Mouse (Mus musculus): ENCODE results near the gene 4930503B20Rik.

The 4930503B20Rik gene

DNA sequence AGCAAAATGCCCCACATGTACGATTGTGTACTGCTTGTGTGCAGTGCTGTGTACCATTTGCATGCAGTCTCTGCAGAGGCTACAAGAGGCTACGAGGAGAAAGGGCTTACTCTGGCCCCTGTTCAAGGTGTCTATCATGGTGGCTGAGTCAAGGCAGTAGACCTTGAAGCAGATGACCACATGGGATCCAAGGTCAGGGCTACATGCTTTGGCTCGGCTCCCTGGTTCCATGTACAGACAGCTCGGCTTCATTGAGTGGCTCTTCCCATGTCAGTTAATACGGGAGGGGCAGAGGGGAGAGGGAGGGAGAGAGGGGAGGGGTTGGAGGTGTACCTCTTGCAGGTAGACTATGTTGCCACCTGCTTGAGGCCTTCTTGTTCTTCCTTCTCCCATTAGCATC is 1.3 kb upstream of the 4930503B20Rik start:
- DNase-seq (ENCODE audit: low read depth, low spot score), result no peak

DNA sequence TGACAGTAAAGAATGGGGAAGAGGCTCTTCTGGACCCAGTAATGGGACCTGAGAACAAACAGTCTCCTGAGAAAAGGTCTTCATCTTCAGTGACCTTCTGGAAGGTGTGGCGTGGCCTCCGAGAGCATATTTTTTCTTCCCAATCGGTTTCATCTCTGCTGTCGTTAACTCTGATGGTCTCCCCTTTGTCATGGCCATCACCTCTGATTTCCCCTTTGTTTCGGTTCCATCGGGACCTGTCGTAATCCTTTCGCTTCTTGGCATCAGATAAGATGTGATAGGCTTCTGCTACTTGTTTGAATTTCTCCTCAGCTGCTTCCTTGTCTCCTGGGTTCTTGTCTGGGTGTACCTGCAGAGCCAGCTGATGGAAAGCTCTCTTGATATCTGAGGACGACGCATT is 401 bp downstream of the 4930503B20Rik start:
- no peak for DNase-seq (ENCODE audit: low read depth, low spot score)

DNA sequence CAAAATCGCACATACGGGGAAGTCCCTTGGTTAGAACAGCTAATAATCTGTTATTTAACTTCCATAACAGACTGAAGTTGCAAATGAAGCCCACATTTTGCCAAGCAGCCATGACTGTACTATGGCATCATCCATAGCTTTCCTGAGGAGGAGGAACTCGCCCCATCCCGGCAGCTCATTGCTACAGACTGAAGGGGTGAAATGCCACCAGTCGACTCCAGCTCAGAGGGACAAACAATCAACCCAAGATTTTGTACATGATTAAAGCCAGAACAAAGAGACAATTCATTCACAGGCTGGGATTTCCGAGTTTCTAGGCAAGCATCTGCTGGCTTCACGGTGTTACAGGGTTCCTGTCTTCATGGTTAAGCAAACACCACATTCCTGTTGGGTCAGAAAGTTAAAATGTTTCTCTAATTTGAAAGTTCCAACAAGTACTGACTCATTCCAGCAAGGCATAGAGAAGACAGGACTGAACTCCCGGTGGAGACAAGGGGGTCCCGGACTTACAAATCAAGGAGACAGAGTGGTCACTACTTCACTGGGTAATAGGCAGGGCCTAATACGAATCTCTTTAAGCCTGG is 1.7 kb downstream of the 4930503B20Rik start:
- DNase-seq (ENCODE audit: low read depth, low spot score), result no peak

DNA sequence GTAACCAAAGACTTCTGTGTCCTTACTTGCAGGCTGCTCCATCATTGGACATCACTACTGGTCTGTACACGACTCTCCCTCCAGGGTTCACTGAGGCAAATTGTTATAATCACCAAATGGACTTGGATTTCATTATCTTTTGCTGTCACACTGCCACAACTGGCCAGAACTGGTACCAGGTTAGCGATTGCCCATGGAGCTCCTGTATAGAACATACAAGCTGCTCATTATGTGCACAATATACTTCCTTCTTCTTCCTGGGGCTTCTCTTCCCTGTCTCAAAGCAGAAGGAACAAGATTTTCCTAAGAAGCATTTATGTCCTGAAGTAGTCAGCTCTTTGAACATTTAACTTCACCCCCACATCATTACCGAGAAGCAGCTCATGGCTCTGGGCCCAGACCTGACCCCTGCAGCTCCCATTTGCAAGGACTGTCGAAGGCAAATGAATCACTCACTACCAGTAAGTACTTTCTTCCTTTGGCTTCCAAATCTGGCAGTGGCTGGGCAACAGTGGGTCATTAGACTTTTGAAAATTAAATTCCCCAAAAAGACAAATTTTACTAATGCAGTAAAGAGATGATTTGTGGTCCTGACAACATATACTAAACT is 9.2 kb downstream of the 4930503B20Rik start:
- no peak for DNase-seq (ENCODE audit: low read depth, low spot score)

DNA sequence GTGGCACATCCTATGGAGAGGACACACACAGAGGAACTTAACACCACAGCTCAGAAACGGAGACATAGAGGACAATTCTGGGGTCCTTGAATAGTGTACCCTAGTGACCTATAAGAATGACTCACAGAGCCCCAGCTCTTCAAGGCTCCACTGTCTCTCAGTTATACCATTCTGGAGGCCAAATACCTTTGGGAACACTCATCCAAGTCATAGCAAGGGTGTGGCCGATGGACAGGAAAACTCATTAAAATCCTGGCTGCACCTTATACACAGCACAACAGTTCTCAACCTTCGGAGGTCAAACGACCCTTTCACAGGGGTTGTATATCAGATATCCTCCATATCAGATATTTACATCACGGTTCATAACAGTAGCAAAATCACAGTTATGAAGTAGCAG is 18.6 kb downstream of the 4930503B20Rik start:
- no peak for DNase-seq (ENCODE audit: low read depth, low spot score)

DNA sequence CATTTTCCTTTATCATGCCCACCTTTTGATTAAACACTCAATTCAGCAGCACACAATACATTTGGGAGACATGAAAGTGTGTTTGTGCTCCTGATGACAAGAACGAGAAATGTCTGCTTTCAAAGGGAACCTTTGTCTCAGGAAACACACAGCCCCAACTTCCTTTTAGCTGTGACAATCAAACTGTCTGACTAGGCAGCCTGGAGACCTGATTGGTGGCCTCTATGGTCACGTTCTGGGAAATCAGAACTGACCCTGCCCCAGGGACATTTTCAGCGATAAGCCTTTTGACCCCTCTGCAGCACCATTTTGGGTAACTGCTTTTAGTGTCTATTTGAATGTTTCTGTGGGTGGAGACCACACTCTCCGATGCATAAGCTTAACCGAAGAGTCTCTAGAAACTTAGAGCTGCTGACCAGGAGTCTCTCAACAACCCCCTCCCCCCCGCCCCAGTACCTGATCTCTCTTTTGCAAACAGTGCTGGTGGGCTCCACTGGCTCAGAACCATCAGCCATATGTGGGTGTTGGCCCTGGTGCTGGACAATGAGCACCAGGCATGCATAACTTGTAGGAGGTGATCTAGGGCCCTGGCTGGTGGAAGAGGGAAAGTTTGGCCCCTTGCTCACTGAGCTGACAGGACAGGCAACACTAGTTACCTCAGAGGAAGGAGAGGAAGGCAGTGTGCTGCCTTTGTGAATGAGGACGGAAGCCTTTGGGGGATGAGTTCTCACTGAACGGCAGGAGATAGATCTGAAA is 22.7 kb downstream of the 4930503B20Rik start:
- no peak for DNase-seq (ENCODE audit: low read depth, low spot score)

DNA sequence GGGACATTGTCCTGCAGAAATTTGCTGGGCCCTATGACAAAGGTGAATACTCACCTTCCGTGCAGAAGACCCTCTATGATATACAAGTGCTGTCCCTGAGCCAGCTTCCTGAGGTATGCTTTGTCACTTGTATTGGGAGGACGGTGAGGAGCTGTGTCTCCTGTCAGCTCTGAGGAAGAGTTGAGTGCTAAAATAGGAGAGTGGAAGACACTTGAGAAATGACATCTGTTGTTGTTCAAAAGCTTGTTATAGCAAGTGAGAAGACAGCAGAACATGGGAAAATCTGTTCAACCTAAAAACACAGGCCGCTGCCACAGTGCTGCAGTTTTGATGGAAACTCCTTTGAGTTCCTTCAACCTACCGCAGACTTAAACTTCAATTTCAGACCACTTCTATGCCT is 25.4 kb downstream of the 4930503B20Rik start:
- DNase-seq (ENCODE audit: low read depth, low spot score), result no peak

DNA sequence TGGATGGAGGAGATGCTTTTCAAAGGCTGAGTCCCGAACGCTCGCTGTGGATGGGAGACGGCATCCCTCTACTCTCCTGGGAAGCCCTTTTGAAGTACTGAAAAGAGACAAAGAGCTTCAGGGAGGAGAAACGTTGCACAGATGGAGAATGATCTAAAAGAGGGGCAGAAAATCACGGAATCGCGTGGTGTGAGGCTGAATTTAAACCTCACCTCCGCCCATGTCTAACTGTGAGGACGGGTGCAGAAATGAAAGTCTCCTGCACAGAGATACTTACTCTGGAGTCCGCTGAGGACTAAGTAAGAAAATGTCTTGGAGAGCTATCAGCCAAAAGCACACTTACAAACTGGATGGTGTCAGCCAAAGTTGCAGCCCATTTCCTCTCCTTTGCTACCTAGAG is 29.2 kb downstream of the 4930503B20Rik start:
- no peak for DNase-seq (ENCODE audit: low read depth, low spot score)

DNA sequence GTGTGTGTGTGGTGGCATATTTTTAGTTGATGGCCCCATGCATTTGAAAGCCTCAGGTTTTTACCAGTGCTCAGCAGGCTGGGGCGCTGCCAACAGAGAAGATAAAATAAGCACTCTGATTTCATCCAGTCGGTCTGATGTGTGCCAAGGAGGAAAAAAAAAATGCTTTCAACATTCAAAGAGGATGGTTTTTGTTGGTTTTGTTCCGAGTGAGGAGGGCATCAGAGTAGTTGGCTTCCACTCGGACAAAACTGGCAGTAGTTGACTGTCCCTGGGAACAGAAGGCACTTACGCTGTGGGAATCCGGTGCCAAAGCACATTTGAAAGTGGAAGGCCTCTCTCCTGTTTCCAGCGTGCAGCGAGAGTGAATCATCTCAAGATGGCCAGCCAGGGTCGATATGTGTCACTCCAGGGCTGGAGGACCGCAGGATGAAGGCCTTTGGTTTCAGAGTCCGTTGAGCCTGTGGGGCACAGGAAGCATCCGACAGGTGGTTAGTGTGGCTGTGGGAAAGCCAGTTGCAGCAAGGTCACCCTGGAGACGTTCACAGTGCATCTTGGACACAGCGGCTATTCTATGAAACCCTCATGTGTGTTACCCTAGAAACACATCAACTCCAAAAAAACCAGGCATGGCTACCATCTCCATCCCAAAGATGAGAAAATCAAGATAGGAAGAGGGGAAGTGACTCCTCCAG is 30.4 kb downstream of the 4930503B20Rik start:
- peak; percentile 67 for DNase-seq (ENCODE audit: low read depth, low spot score)

DNA sequence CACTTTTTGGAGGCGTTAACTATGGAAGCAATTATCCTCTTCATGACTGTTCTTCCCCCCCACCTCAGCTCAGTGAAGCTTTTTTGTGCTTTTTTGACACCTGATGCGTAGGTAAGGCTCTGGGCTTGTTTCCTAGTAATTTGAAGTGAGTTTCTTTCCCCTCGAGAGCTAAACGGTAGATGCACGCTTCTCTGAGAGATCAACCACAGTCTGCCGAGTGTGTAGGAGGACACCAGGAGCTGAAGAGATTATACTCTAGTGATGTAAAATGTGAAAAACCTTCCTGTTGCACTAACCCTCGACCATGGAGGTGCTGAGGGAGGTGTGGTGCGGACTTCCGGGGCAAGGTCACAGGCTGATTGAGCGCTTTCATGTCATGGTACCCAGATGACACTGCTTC is 31.0 kb downstream of the 4930503B20Rik start:
- DNase-seq (ENCODE audit: low read depth, low spot score), result no peak

DNA sequence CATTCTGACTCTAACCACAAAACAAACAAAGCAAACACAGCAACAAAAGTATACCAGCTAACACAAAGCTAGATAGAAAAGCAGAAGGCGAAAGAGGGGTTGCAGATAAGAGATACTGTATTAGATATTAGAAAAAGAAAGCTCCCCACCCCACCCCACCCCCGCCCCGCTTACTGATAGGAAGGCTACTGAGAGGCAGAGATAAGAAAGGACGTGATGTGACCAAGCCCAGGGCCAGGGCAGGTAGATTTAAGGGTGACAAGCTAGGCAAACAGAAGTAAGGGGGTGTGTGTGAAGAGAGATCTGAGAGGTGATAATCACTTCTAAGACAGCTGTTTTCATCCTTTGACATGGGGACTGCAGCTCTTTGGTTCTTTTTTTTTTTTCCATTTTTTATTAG is 32.8 kb downstream of the 4930503B20Rik start:
- no peak for DNase-seq (ENCODE audit: low read depth, low spot score)

DNA sequence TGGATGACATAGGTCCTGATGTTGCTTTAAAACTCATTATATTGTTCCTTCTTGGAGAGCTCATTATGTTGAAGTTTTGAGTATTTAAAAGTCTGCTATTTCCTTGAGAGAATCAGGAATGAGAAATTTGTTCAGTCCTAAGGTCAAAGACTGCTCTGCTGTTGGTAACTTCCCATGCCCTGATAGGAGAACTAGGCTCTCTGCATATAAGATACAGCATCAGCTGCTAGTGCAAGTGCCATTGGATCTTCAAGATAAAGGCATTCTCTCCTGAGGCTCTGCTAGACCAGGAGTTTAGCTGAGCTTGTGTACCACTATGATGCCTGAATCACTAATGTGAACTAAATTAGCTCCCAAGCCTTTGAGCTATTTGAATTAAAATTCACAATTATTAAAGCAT is 33.2 kb downstream of the 4930503B20Rik start:
- no peak for DNase-seq (ENCODE audit: low read depth, low spot score)

DNA sequence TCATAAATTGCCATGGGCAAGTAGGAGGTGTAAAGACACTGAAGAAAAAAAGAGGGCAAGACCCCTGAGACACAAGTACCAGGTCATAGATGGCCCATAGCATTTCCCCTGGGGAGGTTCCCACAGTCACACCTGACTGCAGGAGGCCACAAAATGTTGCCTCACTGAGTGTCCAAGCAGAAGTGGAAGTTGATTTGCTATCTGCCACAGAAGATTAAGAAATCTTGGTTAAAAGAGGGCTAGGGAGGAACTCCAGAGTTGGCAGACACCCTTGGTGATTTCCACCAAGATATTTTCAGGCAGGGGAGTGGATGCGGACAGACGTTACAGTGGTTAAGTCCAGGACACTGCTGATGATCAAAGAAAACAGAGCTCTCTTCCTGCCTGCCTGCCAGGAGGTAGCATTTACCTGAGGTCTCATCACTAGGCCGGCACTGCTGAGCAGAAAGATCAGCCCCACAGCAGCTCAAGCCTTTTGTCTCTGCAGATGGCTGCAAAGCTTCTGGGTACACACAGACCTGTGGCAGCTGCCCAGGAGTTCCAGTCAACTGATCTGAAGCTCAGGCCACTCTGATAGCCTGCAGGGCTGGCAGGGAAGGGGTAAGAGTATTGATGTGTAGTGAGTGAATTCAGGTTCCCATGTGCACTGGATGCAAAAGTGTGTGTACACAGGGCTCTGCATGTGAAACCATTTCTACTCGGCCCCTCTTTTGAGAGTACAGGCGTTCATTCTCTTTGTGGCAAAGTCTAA is 34.4 kb downstream of the 4930503B20Rik start:
- DNase-seq (ENCODE audit: low read depth, low spot score), result no peak

DNA sequence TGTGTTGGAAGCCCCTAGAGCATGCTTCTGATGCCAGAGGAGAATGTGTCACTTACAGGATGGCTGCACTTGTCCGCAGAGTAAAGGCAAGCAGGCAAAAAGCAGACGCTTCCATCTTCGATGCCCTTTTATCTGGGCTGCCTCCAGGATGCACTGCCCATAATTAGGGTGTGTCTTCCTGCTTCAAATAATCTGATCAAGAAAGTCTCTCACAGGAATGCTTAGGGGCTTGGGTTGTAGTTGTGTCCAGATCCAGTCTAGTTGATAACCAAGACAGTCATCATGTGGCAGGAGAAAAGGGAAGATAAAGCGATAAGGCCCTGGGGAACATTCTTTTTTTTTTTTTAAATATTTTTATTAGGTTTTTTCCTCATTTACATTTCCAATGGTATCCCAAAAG is 35.6 kb downstream of the 4930503B20Rik start, which contains the start of gene Dnase2b:
TSS of gene Dnase2b (minus strand) at position 101 of the 400 bp plus-strand sequence.
- no peak for DNase-seq (ENCODE audit: low read depth, low spot score)

DNA sequence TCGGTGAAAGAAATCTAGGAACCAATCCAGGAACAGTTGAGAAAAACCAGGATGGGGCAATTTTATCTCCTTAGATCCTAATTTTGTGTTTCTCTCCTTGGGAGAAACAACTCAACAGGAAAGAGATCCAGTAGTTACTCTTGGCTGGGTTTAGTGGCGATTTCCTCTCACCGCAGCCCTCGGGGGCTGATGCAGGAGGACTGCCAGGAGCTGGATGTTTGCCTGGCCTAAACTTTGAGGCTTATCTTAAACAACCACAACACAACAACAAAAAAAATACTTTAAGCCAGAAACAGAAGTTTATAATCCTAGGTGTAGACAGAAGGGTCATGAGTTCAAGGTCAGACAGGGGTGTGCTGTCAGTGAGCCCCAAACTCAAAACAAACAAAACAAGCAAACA is 39.3 kb downstream of the 4930503B20Rik start:
- no peak for DNase-seq (ENCODE audit: low read depth, low spot score)

DNA sequence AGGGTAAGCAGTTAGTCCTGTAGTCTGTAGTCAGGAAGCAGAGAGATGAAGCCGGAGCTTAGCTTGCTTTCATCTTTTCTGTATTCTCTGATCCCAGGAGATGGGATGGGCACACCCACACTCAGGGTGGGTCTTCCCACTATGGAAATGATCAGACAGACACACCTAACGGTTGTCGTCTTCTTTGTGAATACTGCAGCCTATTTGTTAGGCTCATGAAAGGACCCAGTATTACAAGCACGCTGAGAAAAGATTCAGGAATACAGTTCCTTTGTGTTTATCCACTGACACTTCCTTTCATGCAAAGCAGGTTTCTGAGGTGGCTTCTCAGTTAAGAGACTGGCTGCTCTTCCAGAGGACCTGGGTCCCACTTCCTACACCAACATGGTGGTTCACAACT is 39.9 kb downstream of the 4930503B20Rik start:
- no peak for DNase-seq (ENCODE audit: low read depth, low spot score)

DNA sequence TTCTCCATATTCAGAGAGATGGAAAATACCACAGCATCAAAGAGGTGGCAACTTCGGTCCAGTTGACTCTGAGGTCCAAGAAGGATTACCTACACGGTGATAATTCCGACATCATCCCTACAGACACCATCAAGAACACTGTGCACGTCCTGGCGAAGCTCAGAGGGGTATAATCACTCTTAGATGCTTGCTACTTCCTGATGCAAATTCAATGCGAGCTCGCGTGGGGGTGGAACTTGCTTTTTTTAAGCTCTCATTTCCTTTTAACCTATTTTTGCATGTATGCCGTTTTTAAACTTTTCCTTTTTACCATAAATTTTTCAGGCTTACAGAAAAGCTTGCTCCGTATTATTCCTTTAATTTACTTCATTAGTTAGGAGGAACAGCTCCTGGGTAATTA is 40.8 kb downstream of the 4930503B20Rik start:
- no peak for DNase-seq (ENCODE audit: low read depth, low spot score)

DNA sequence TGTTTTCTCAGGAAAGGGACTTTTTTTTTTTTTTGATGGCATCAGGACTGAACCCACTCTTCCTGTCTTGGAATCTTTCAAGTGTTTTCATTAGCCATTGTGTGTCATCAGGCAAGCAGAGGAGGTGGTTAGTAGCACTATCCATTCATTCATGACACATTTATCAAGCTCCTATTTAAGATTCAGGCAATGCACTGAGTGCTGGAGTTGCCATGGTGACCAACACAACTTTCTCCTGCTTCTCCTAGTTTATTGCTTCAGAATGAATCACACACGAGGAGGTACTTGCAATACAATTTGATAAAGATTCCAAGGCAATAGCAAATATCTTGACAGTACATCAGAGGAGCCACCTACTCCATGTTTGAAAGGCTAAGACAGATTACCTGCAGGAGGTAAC is 43.7 kb downstream of the 4930503B20Rik start:
- peak; percentile 66 for DNase-seq (ENCODE audit: low read depth, low spot score)

DNA sequence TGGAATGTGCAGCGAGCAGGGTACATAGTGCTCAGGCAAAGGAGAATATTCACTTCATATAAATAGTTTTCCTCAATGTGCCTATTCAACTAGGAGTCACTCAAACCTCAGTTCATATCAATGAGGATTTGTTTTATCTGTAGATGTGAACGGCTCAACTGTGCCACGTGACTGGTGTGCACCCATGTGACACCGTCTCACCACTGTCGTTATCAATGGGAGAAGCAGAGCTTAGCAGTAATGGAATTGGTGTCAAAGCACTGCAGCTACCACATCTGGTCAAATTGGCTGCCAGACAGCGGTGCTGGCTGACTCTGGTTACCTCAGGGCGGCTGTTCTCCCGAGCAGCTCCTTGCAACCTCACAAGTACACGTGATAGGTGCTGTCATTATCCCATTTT is 46.5 kb downstream of the 4930503B20Rik start:
- no peak for DNase-seq (ENCODE audit: low read depth, low spot score)

DNA sequence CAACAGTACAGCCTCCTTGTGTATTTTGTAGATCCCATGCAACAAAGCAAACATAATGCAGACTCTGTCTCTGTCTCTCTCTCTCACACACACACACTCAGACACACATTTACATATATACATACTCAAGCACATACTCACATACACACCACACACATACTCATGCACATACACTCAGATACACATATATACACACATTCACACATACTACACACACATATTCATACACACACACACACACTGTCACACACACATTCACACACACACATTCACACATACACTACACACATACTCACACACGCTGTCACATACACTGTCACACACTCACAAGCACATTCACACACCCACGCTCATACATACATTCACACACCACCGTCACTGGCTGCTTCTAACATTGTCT is 48.6 kb downstream of the 4930503B20Rik start:
- DNase-seq (ENCODE audit: low read depth, low spot score), result no peak

DNA sequence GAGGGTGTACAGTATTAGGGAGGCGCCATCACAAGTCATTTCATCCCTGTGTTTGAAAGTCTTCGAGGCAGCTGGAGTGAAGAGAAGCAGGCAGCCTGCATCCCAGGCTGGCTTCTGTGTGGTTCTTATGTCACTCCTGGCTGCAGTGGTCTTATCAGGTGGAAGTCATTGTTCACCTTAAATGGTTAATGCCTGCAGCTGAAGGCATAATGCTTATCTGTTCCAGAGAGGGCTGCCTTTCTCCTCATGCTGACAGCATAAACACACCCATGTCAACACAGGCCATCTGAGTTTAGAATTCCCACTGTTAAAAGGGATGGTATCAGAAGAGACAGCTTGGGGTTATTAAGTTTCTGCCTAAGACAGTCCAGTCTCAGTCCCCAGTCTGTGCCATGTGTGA is 49.9 kb downstream of the 4930503B20Rik start:
- DNase-seq (ENCODE audit: low read depth, low spot score), result no peak

All from brain, embryonic 18.5 days (tissue).